Mouse (Mus musculus) G1E (cell line): ENCODE data around the gene Tmem131l.

ENCODE experiments used
- CTCF ChIP-seq: IDR thresholded peaks from 2 replicates; pipeline ENCODE4 v1.5.1; 2012; ENCODE audit warnings: low read depth, low read length, inconsistent platforms, mixed read lengths
- GATA1 ChIP-seq: IDR thresholded peaks from 2 replicates; pipeline ENCODE4 v1.6.1; 2012; ENCODE audit warnings: borderline replicate concordance, low read length, inconsistent platforms, mixed read lengths
- GATA2 ChIP-seq: IDR thresholded peaks from 2 replicates; pipeline ENCODE4 v1.6.1; 2012; ENCODE audit warnings: low read depth, low read length, inconsistent platforms, borderline replicate concordance

DNA sequence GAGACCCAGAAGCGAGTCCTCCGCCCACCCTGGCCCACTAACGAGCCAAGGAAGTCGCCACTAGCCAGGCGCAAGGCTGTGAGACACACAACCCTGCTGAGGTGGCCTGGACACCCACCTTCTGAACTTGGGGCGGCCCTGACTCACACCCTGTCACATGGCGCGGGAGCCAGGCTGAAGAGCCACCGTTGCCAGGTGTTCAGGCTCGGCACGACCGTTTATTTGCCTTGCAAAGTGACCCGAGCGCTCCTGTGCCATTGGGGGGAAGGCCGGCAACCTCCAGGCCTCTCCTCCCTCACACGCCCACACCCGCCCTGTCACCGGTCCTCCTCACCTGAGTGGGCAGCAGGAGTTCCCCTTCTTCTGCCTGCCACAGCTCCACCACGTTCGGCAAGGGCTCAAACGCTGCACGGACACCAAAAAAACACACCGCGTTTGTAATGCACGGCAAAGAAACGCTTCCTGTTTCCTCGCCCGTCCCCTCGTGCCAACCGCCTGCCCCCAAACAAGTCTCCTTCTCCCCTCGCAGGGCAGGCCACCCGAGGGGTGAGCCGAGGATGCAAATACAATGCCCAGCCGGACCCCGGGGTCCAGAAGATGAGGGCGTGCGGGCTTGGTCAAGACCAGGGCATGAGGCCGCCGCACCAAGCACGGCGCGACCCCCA, 862 bp downstream of the Tmem131l start:
- TF ChIP-seq CTCF (no peak), GATA2 (no peak), GATA1 (no peak)
